In genomic region chr4:105305931-105306330, GRCm38 (mm10) we compare ENCODE assay signal across 12 mouse cellular contexts.
DNase-seq lines count a peak whose midpoint lies in the region; ATAC-seq and TF ChIP-seq lines count a peak whose summit lies in the region.
"Had no signal": no experiment of that assay in that cellular context is flagged by ENCODE, and none has a peak within 500 bp of the region (broad histone marks: within the 10 kb centered on the region; RNA-seq: fewer than 3 reads in every experiment).

No protein-coding gene starts in this region.

- H3K4me1 ChIP-seq in CH12.LX (ENCODE audit: control insufficient read depth in 1 of 2, insufficient read depth in 2 of 2): peaks cover 0 to 27% of the 10 kb centered on the region in 2 experiments; a peak in 2 of 4 replicates
- H3K4me1 ChIP-seq in heart, postnatal 0 days (ENCODE audit: control insufficient read depth, insufficient read depth): no peaks in the 10 kb centered on the region
- no peaks in the 10 kb centered on the region for H3K4me1 ChIP-seq in forebrain, embryonic 14.5 days (ENCODE audit: control insufficient read depth, insufficient read depth, low read length)
- H3K4me1 ChIP-seq in neural tube, embryonic 15.5 days: no peaks in the 10 kb centered on the region
- H3K4me1 ChIP-seq: neural tube, embryonic 13.5 days had no signal

- H3K4me3 ChIP-seq in gastrocnemius, adult 2 months: no peak overlapping the region
- H3K4me3 ChIP-seq in CH12.LX (replicated peaks in 1 of 3; ENCODE audit: low read depth in 2 of 3, low read length in 2 of 3, poor library complexity in 1 of 3): no peak overlapping the region
- no peak overlapping the region for H3K4me3 ChIP-seq in heart, postnatal 0 days (ENCODE audit: low read depth, low read length)
- no peak overlapping the region for H3K4me3 ChIP-seq in forebrain, embryonic 14.5 days (ENCODE audit: low read depth, low read length)
- H3K4me3 ChIP-seq in neural tube, embryonic 15.5 days (replicated peaks): no peak overlapping the region
- H3K4me3 ChIP-seq: liver, embryonic 15.5 days; neural tube, embryonic 13.5 days had no signal

- 64% methylated on average over 6 of the region's 6 CpGs for WGBS in heart, postnatal 0 days
- 80% methylated on average over 6 of the region's 6 CpGs for WGBS in forebrain, embryonic 14.5 days
- 75% methylated on average over 6 of the region's 6 CpGs for WGBS in neural tube, embryonic 15.5 days

- peak; percentile 53 for ATAC-seq in heart, postnatal 0 days (ENCODE audit: insufficient read depth, low read depth)
- ATAC-seq in forebrain, embryonic 14.5 days: no peak
- ATAC-seq in neural tube, embryonic 15.5 days (ENCODE audit: low FRiP score): no peak
- ATAC-seq: inflammation-experienced regulatory T-cells, adult 6 months had no signal

- no peak for TF ChIP-seq RAD21 in CH12.LX (IDR thresholded peaks at IDR 0.05; ENCODE audit: low read depth, low read length)

- no peaks in the 10 kb centered on the region for H3K79me2 ChIP-seq in CH12.LX (replicated peaks; ENCODE audit: control insufficient read depth, extremely low read depth, insufficient read depth, poor library complexity, severe bottlenecking)

- no peak overlapping the region for H3K4me2 ChIP-seq in CH12.LX (ENCODE audit: insufficient read depth, low read depth, poor library complexity, severe bottlenecking)
- no peak overlapping the region for H3K4me2 ChIP-seq in heart, postnatal 0 days (ENCODE audit: low read depth, low read length)
- H3K4me2 ChIP-seq in forebrain, embryonic 14.5 days (ENCODE audit: low read length): no peak overlapping the region
- H3K4me2 ChIP-seq in neural tube, embryonic 15.5 days: no peak overlapping the region
- H3K4me2 ChIP-seq: liver, embryonic 15.5 days; neural tube, embryonic 13.5 days had no signal

- DNase-seq in gastrocnemius, adult 2 months: no peak
- no peak for DNase-seq in gastrocnemius, adult 8-10 months (ENCODE audit: low spot score in 2 of 2)
- no peak for DNase-seq in CH12.LX (ENCODE audit: extremely low read depth)
- no peak for DNase-seq in heart, postnatal 0 days (ENCODE audit: low spot score)
- DNase-seq in kidney, postnatal 4 days: peak; percentile 26 to 57
- no peak for DNase-seq in forebrain, embryonic 14.5 days (ENCODE audit: low spot score)
- no peak for DNase-seq in cerebellum, adult 9-10 months
- DNase-seq: cerebellum, postnatal 10 days had no signal

- TF ChIP-seq POLR2A in CH12.LX (IDR thresholded peaks at IDR 0.05; ENCODE audit: low read depth, low read length): no peak

- dilution Hi-C loops in CH12.LX (cut with MboI; ENCODE audit: extremely low pct_ligation_motif_present, extremely low pct_unique_long_range_greater_than_20kb, low sequenced_read_pairs): no loop called here

- intact Hi-C loops in gastrocnemius, adult 2 months (cut with DNase I): no loop called here

- H3K27me3 ChIP-seq in CH12.LX (replicated peaks): no peaks in the 10 kb centered on the region
- no peaks in the 10 kb centered on the region for H3K27me3 ChIP-seq in heart, postnatal 0 days (ENCODE audit: control insufficient read depth, insufficient read depth, low read length)
- no peaks in the 10 kb centered on the region for H3K27me3 ChIP-seq in forebrain, embryonic 14.5 days (replicated peaks; ENCODE audit: control insufficient read depth, insufficient read depth, low read length)
- no peaks in the 10 kb centered on the region for H3K27me3 ChIP-seq in neural tube, embryonic 15.5 days (replicated peaks)
- H3K27me3 ChIP-seq: liver, embryonic 15.5 days; neural tube, embryonic 13.5 days had no signal

- H3K36me3 ChIP-seq in CH12.LX (replicated peaks in 1 of 2; ENCODE audit: control insufficient read depth in 1 of 2, insufficient read depth in 1 of 2, low read length in 1 of 2): no peaks in the 10 kb centered on the region
- no peaks in the 10 kb centered on the region for H3K36me3 ChIP-seq in heart, postnatal 0 days (replicated peaks; ENCODE audit: control insufficient read depth, insufficient read depth, low read length)
- no peaks in the 10 kb centered on the region for H3K36me3 ChIP-seq in forebrain, embryonic 14.5 days (ENCODE audit: control insufficient read depth, insufficient read depth, low read length)
- no peaks in the 10 kb centered on the region for H3K36me3 ChIP-seq in neural tube, embryonic 15.5 days
- H3K36me3 ChIP-seq: liver, embryonic 15.5 days; neural tube, embryonic 13.5 days had no signal

- H3K9me3 ChIP-seq in CH12.LX (replicated peaks; ENCODE audit: low read length): no peaks in the 10 kb centered on the region
- no peaks in the 10 kb centered on the region for H3K9me3 ChIP-seq in heart, postnatal 0 days (replicated peaks; ENCODE audit: control insufficient read depth, low read length)
- H3K9me3 ChIP-seq in forebrain, embryonic 14.5 days (replicated peaks; ENCODE audit: control insufficient read depth, low read length): no peaks in the 10 kb centered on the region
- H3K9me3 ChIP-seq in neural tube, embryonic 15.5 days (replicated peaks): no peaks in the 10 kb centered on the region
- H3K9me3 ChIP-seq: liver, embryonic 15.5 days had no signal

- no peak for TF ChIP-seq CTCF in gastrocnemius, adult 2 months (IDR thresholded peaks at IDR 0.05)
- TF ChIP-seq CTCF in CH12.LX (conservative IDR thresholded peaks at IDR 0.05 in 1 of 2, IDR thresholded peaks at IDR 0.05 in 1 of 2; ENCODE audit: low read depth in 2 of 2, low read length in 2 of 2): no peak
- TF ChIP-seq CTCF in heart, postnatal 0 days (IDR thresholded peaks at IDR 0.05; ENCODE audit: low read depth): no peak

- no peak overlapping the region for H3K9ac ChIP-seq in CH12.LX (ENCODE audit: insufficient read depth, low read depth)
- no peak overlapping the region for H3K9ac ChIP-seq in heart, postnatal 0 days (replicated peaks; ENCODE audit: low read depth, low read length)
- H3K9ac ChIP-seq in forebrain, embryonic 14.5 days (ENCODE audit: low read length): no peak overlapping the region
- H3K9ac ChIP-seq in neural tube, embryonic 15.5 days (replicated peaks): no peak overlapping the region
- H3K9ac ChIP-seq: liver, embryonic 15.5 days; neural tube, embryonic 13.5 days had no signal

- in situ Hi-C loops in CH12.LX (cut with MboI; ENCODE audit: low pct_ligation_motif_present, low pct_unique_long_range_greater_than_20kb, low sequenced_read_pairs): no loop called here

- peak overlapping the region; percentile 67 for H3K27ac ChIP-seq in gastrocnemius, adult 2 months
- H3K27ac ChIP-seq in CH12.LX (ENCODE audit: insufficient read depth, low read depth): no peak overlapping the region
- peak overlapping the region; percentile 40; the same call in 1 of the 2 replicates for H3K27ac ChIP-seq in heart, postnatal 0 days (ENCODE audit: low read depth)
- H3K27ac ChIP-seq in forebrain, embryonic 14.5 days (ENCODE audit: low read depth, low read length): no peak overlapping the region
- no peak overlapping the region for H3K27ac ChIP-seq in neural tube, embryonic 15.5 days (replicated peaks)
- H3K27ac ChIP-seq: liver, embryonic 15.5 days; neural tube, embryonic 13.5 days had no signal

- TF ChIP-seq EP300 in CH12.LX (IDR thresholded peaks at IDR 0.05; ENCODE audit: low read length): no peak
- TF ChIP-seq EP300 in heart, postnatal 0 days (IDR thresholded peaks at IDR 0.05; ENCODE audit: low read depth): peak; percentile 73; the same call in 1 of the 2 replicates

TF ChIP-seq in CH12.LX, 34 proteins besides CTCF, POLR2A, EP300 and RAD21:
- TF ChIP-seq MEF2A (IDR thresholded peaks at IDR 0.05; ENCODE audit: borderline replicate concordance, low read depth, low read length) (no peak), ELF1 (IDR thresholded peaks at IDR 0.05; ENCODE audit: low read depth, low read length) (peak; percentile 44; the same call in 1 of the 2 replicates), TBP (conservative IDR thresholded peaks at IDR 0.05; ENCODE audit: low read depth, low read length) (no peak), MXI1 (IDR thresholded peaks at IDR 0.05; ENCODE audit: low read depth, low read length) (no peak), JUND (conservative IDR thresholded peaks at IDR 0.05; ENCODE audit: low read depth, low read length) (no peak), NRF1 (IDR thresholded peaks at IDR 0.05; ENCODE audit: low read depth, low read length) (no peak), MAFK (IDR thresholded peaks at IDR 0.05; ENCODE audit: insufficient replicate concordance, low read length) (no peak), RCOR1 (conservative IDR thresholded peaks at IDR 0.05; ENCODE audit: low read depth, low read length) (0 out of 2 replicates have a peak, but pooled peaks have one; percentile 19), IRF4 (IDR thresholded peaks at IDR 0.05; ENCODE audit: low read depth, low read length) (no peak), ZKSCAN1 (IDR thresholded peaks at IDR 0.05; ENCODE audit: borderline replicate concordance, low read depth, low read length) (no peak), ZMIZ1 (IDR thresholded peaks at IDR 0.05; ENCODE audit: low read depth, low read length) (no peak), NELFE (IDR thresholded peaks at IDR 0.05; ENCODE audit: low read depth, low read length) (no peak), MAZ (IDR thresholded peaks at IDR 0.05; ENCODE audit: low read depth, low read length) (no peak), SIN3A (IDR thresholded peaks at IDR 0.05; ENCODE audit: low read length) (no peak)

Comparison
In these comparisons a context has a peak if more than half of its experiments do, and no peak if none do; other contexts are left out.
1. DNase-seq: peak in kidney, postnatal 4 days (2 of 2); none in gastrocnemius, adult 2 months (single experiment), gastrocnemius, adult 8-10 months (0 of 2), CH12.LX (single experiment), heart, postnatal 0 days (single experiment), forebrain, embryonic 14.5 days (single experiment) and cerebellum, adult 9-10 months (single experiment).
2. H3K27ac ChIP-seq: peak in gastrocnemius, adult 2 months (single experiment) and heart, postnatal 0 days (single experiment); none in CH12.LX (single experiment), forebrain, embryonic 14.5 days (single experiment) and neural tube, embryonic 15.5 days (single experiment).